Mouse (Mus musculus) lung, postnatal 4 days (tissue): ENCODE data around the gene Eif4ebp2.

Source experiments
- DNase-seq, 2 experiments: peaks; one replicate each; pipeline ENCODE4 v3.0.0; 2021

The Eif4ebp2 gene

GRCm38 (mm10) chr10:61380186-61380585 is 72.3 kb downstream of the Eif4ebp2 start:
- peak; percentile 58 to 80 for DNase-seq

- no peak for DNase-seq
These were observed 73.0 kb downstream of the Eif4ebp2 start for GRCm38 (mm10) chr10:61379340-61380040.

GRCm38 (mm10) chr10:61378698-61379097 is 73.8 kb downstream of the Eif4ebp2 start:
- DNase-seq: no peak
